Mouse (Mus musculus): ENCODE data around the gene Camkk1. TPM values are rescaled to one million over a fixed set of nuclear protein-coding genes. Genes with fewer than 3 reads are reported as not detected.

Gene Camkk1
- total and polyA plus RNA-seq, 3 experiments, result 5.8 to 6.6 TPM; not detected in 1

DNA sequence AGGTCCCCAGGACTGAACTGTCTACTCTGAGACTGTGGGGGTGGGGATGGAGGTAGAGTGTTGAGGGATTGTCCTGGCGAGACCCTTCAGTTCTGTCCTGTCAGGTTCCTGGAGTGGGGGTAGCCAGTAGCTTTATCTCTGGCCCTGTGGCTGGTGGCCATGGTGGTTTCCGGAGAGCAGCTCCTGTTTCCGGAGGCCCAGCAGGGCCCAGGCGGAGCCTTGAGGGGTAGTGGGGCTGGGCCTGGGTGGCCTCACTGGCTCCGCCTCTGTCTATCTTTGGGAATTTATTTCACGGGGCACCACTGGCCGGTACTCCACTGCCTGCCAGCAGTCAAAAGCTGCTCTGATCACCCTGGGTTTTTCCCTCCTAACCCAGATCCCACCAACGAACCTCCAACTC, 20.0 kb upstream of the Camkk1 start, which contains the start of gene P2rx1 (continued):
- TF ChIP-seq ETS1 (IDR thresholded peaks at IDR 0.05; ENCODE audit: low read depth, low read length), result peak; percentile 40
- TF ChIP-seq ZKSCAN1 (IDR thresholded peaks at IDR 0.05; ENCODE audit: low read depth, low read length), result no peak

DNA sequence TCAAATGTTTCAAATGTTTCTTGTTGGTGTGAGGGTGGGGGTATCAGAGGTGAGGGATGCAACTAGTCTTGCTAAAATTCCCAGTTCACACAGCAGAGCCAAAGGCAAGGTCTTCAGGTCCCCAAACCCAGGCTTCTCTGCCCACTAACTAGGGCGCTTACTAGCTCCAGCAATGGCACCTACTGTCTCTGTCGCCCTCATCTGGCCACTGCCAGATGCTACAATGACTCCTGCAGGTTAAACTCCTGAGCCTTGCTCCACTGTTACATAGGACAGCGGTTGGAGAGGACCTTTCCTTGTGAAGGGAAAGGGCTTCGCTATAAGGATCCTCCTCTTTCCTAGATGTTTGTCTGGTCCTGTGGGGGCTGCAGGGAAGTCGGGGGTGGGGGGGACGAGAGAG, 17.8 kb upstream of the Camkk1 start:
- Histone ChIP-seq H3K4me1 (ENCODE audit: control insufficient read depth in 1 of 2, insufficient read depth in 2 of 2, low read length in 2 of 2) (peaks cover 13 to 33% of the 10 kb centered on the region in 2 experiments), H3K9me3 (replicated peaks; ENCODE audit: insufficient read depth, low read length) (no peaks in the 10 kb centered on the region), H3K79me2 (ENCODE audit: control insufficient read depth, insufficient read depth, low read length, poor library complexity) (no peaks in the 10 kb centered on the region), H3K36me3 (ENCODE audit: control insufficient read depth in 1 of 2, insufficient read depth in 2 of 2, low read length in 2 of 2) (peaks cover 0 to 20% of the 10 kb centered on the region in 2 experiments; a peak in 2 of 4 replicates), H3K27me3 (ENCODE audit: control insufficient read depth in 1 of 2, insufficient read depth in 2 of 2, low read length in 2 of 2) (no peaks in the 10 kb centered on the region), H3K27ac (ENCODE audit: control insufficient read depth, low read depth, low read length) (no peak overlapping the region), H3K9ac (ENCODE audit: control insufficient read depth, low read depth, low read length, poor library complexity, severe bottlenecking) (peak overlapping the region; percentile 51), H3K4me3 (ENCODE audit: control insufficient read depth in 1 of 2, insufficient read depth in 1 of 2, low read depth in 2 of 2, low read length in 2 of 2) (peak overlapping the region in 1 of 2 experiments; percentile 22; a peak in 1 of 4 replicates)
- peak; percentile 89 for DNase-seq (ENCODE audit: low read depth, low spot score)
- TF ChIP-seq SIN3A (IDR thresholded peaks at IDR 0.05; ENCODE audit: low read length), result peak; percentile 31; the same call in 1 of the 2 replicates
- TF ChIP-seq USF1 (IDR thresholded peaks at IDR 0.05; ENCODE audit: low read depth, low read length), result no peak
- TF ChIP-seq TBP (IDR thresholded peaks at IDR 0.05; ENCODE audit: low read depth, low read length), result peak; percentile 38; the same call in 1 of the 2 replicates
- 0 out of 4 replicates have a peak, but pooled peaks of 1 of the 2 experiments have one; percentile 21 for TF ChIP-seq EP300 (IDR thresholded peaks at IDR 0.05; ENCODE audit: low read depth in 1 of 2, low read length in 2 of 2)
- no peak for TF ChIP-seq CHD2 (IDR thresholded peaks at IDR 0.05; ENCODE audit: low read length)
- peak; percentile 97 to 99 (median 99) for TF ChIP-seq CTCF (IDR thresholded peaks at IDR 0.05 in 2 of 3, conservative IDR thresholded peaks at IDR 0.05 in 1 of 3; ENCODE audit: control insufficient read depth in 1 of 3, insufficient read depth in 1 of 3, low read depth in 2 of 3, low read length in 3 of 3, poor library complexity in 1 of 3, severe bottlenecking in 1 of 3)
- TF ChIP-seq TAL1 (IDR thresholded peaks at IDR 0.05; ENCODE audit: low read length), result no peak
- no peak for TF ChIP-seq MEF2A (IDR thresholded peaks at IDR 0.05; ENCODE audit: extremely low read depth, insufficient replicate concordance, low read depth, low read length, poor library complexity, severe bottlenecking)
- TF ChIP-seq ZC3H11A (IDR thresholded peaks at IDR 0.05; ENCODE audit: low read depth, low read length), result peak; percentile 99
- 0 out of 2 replicates have a peak, but pooled peaks have one; percentile 28 for TF ChIP-seq UBTF (IDR thresholded peaks at IDR 0.05; ENCODE audit: borderline replicate concordance, insufficient read depth, low read depth, low read length)
- TF ChIP-seq SMC3 (IDR thresholded peaks at IDR 0.05; ENCODE audit: low read depth, low read length), result peak; percentile 99
- 0 out of 2 replicates have a peak, but pooled peaks have one; percentile 44 for TF ChIP-seq BHLHE40 (IDR thresholded peaks at IDR 0.05; ENCODE audit: borderline replicate concordance, low read depth, low read length)

GRCm38 (mm10) chr11:73006377-73006776, 12.4 kb upstream of the Camkk1 start:
- H3K9me3 ChIP-seq (replicated peaks; ENCODE audit: insufficient read depth, low read length), result no peaks in the 10 kb centered on the region
- peaks cover 0 to 2% of the 10 kb centered on the region in 2 experiments; a peak in 1 of 4 replicates for H3K36me3 ChIP-seq (ENCODE audit: control insufficient read depth in 1 of 2, insufficient read depth in 2 of 2, low read length in 2 of 2)

More at GRCm38 (mm10) chr11:73006377-73006776, 12.4 kb upstream of the Camkk1 start:
- TF ChIP-seq RAD21 (IDR thresholded peaks at IDR 0.05; ENCODE audit: low read depth, low read length) (peak; percentile 97), MXI1 (IDR thresholded peaks at IDR 0.05; ENCODE audit: low read depth, low read length) (peak; percentile 47), TCF12 (IDR thresholded peaks at IDR 0.05; ENCODE audit: low read depth, low read length) (0 out of 2 replicates have a peak, but pooled peaks have one; percentile 21), ZC3H11A (IDR thresholded peaks at IDR 0.05; ENCODE audit: low read depth, low read length) (peak; percentile 95), SMC3 (IDR thresholded peaks at IDR 0.05; ENCODE audit: low read depth, low read length) (peak; percentile 92), MYC (IDR thresholded peaks at IDR 0.05; ENCODE audit: low read depth, low read length) (no peak), ELF1 (IDR thresholded peaks at IDR 0.05; ENCODE audit: low read depth, low read length) (0 out of 2 replicates have a peak, but pooled peaks have one; percentile 36), SIN3A (IDR thresholded peaks at IDR 0.05; ENCODE audit: low read length) (0 out of 2 replicates have a peak, but pooled peaks have one; percentile 31), CTCF (IDR thresholded peaks at IDR 0.05 in 2 of 3, conservative IDR thresholded peaks at IDR 0.05 in 1 of 3; ENCODE audit: control insufficient read depth in 1 of 3, insufficient read depth in 1 of 3, low read depth in 2 of 3, low read length in 3 of 3, poor library complexity in 1 of 3, severe bottlenecking in 1 of 3) (peak; percentile 71 to 93 (median 81)), NELFE (IDR thresholded peaks at IDR 0.05; ENCODE audit: low read depth, low read length) (peak; percentile 11; the same call in 1 of the 2 replicates), ZMIZ1 (IDR thresholded peaks at IDR 0.05; ENCODE audit: low read depth, low read length) (no peak), RCOR1 (IDR thresholded peaks at IDR 0.05; ENCODE audit: low read depth, low read length) (no peak), HCFC1 (IDR thresholded peaks at IDR 0.05; ENCODE audit: low read depth, low read length) (0 out of 2 replicates have a peak, but pooled peaks have one; percentile 36), CHD1 (IDR thresholded peaks at IDR 0.05; ENCODE audit: low read depth, low read length) (no peak)
- Histone ChIP-seq H3K79me2 (ENCODE audit: control insufficient read depth, insufficient read depth, low read length, poor library complexity) (no peaks in the 10 kb centered on the region), H3K9ac (ENCODE audit: control insufficient read depth, low read depth, low read length, poor library complexity, severe bottlenecking) (no peak overlapping the region), H3K4me1 (ENCODE audit: control insufficient read depth in 1 of 2, insufficient read depth in 2 of 2, low read length in 2 of 2) (peaks cover 0 to 14% of the 10 kb centered on the region in 2 experiments; a peak in 2 of 4 replicates), H3K27ac (ENCODE audit: control insufficient read depth, low read depth, low read length) (no peak overlapping the region), H3K4me3 (ENCODE audit: control insufficient read depth in 1 of 2, insufficient read depth in 1 of 2, low read depth in 2 of 2, low read length in 2 of 2) (no peak overlapping the region), H3K27me3 (ENCODE audit: control insufficient read depth in 1 of 2, insufficient read depth in 2 of 2, low read length in 2 of 2) (no peaks in the 10 kb centered on the region)
- DNase-seq (ENCODE audit: low read depth, low spot score), result peak; percentile 90
